ENCODE assay signal across 7 mouse cellular contexts in genomic region chr12:99562867-99563189, GRCm38 (mm10). TPM values are rescaled to one million over a fixed set of nuclear protein-coding genes. Genes with fewer than 3 reads are reported as not detected.
DNase-seq lines count a peak whose midpoint lies in the region; ATAC-seq and TF ChIP-seq lines count a peak whose summit lies in the region.

No protein-coding gene starts in this region.

- TF ChIP-seq CTCF in C2C12 (IDR thresholded peaks at IDR 0.05; ENCODE audit: control insufficient read depth, insufficient read depth, insufficient read length) = no peak

- H3K27ac ChIP-seq in ES-E14 (ENCODE audit: insufficient read depth, low read depth, low read length, poor library complexity, severe bottlenecking) = no peak overlapping the region
- H3K27ac ChIP-seq in forebrain, embryonic 10.5 days = peak overlapping the region; percentile 94
- H3K27ac ChIP-seq in intestine, embryonic 16.5 days (ENCODE audit: low read length) = no peak overlapping the region; the same call in 1 of the 2 replicates
- peak overlapping the region; percentile 72; the same call in 1 of the 2 replicates for H3K27ac ChIP-seq in stomach, embryonic 16.5 days (ENCODE audit: low read length)

- no peak for DNase-seq in ES-E14 (ENCODE audit: low read depth, low spot score)
- DNase-seq in forebrain, embryonic 10.5 days (ENCODE audit: extremely low spot score, low spot score) = peak; percentile 32
- DNase-seq in lung, postnatal 10 days = peak; percentile 45
- DNase-seq in cerebellum, adult 9-10 months = no peak

- peak overlapping the region; percentile 87 for H3K4me2 ChIP-seq in intestine, embryonic 16.5 days (ENCODE audit: low read depth, low read length)
- H3K4me2 ChIP-seq in stomach, embryonic 16.5 days (ENCODE audit: low read depth, low read length) = peak overlapping the region; percentile 84

- no peaks in the 10 kb centered on the region for H3K79me2 ChIP-seq in C2C12 (ENCODE audit: control insufficient read depth, insufficient read depth)

- no peak overlapping the region for H3ac ChIP-seq in C2C12 (ENCODE audit: control insufficient read depth, insufficient read length, low read depth)

- H3K79me3 ChIP-seq in C2C12 (ENCODE audit: low read depth) = no peaks in the 10 kb centered on the region

- no peaks in the 10 kb centered on the region for H3K9me3 ChIP-seq in ES-E14 (ENCODE audit: control insufficient read depth, insufficient read depth, low read depth, low read length)
- H3K9me3 ChIP-seq in forebrain, embryonic 10.5 days = no peaks in the 10 kb centered on the region
- no peaks in the 10 kb centered on the region for H3K9me3 ChIP-seq in intestine, embryonic 16.5 days (ENCODE audit: control insufficient read depth, low read length)
- H3K9me3 ChIP-seq in stomach, embryonic 16.5 days (replicated peaks; ENCODE audit: control insufficient read depth, low read length) = no peaks in the 10 kb centered on the region

- no peaks in the 10 kb centered on the region for H3K36me3 ChIP-seq in C2C12 (ENCODE audit: control insufficient read depth, insufficient read depth)
- no peaks in the 10 kb centered on the region for H3K36me3 ChIP-seq in ES-E14 (ENCODE audit: control insufficient read depth, insufficient read depth, low read length, poor library complexity, severe bottlenecking)
- H3K36me3 ChIP-seq in forebrain, embryonic 10.5 days (replicated peaks) = no peaks in the 10 kb centered on the region
- H3K36me3 ChIP-seq in intestine, embryonic 16.5 days (ENCODE audit: control insufficient read depth, insufficient read depth, low read length) = no peaks in the 10 kb centered on the region
- H3K36me3 ChIP-seq in stomach, embryonic 16.5 days (ENCODE audit: control insufficient read depth, insufficient read depth, low read length) = no peaks in the 10 kb centered on the region

- H3K4me3 ChIP-seq in C2C12 (ENCODE audit: insufficient read depth, poor library complexity, severe bottlenecking) = peak overlapping the region; percentile 48
- peak overlapping the region; percentile 17 to 76; a peak in 3 of 4 replicates for H3K4me3 ChIP-seq in ES-E14 (ENCODE audit: insufficient read depth in 1 of 2, low read depth in 1 of 2, low read length in 2 of 2, poor library complexity in 1 of 2, severe bottlenecking in 1 of 2)
- peak overlapping the region; percentile 78 for H3K4me3 ChIP-seq in forebrain, embryonic 10.5 days
- peak overlapping the region; percentile 82 for H3K4me3 ChIP-seq in intestine, embryonic 16.5 days (ENCODE audit: low read length)
- H3K4me3 ChIP-seq in stomach, embryonic 16.5 days (replicated peaks; ENCODE audit: low read length) = peak overlapping the region; percentile 74

- in situ Hi-C loops in ES-E14 (cut with MboI; ENCODE audit: low sequenced_read_pairs in 2 of 2, unreplicated experiment in 2 of 2) = no loop called here

- ATAC-seq in intestine, embryonic 16.5 days = 0 out of 2 replicates have a peak, but pooled peaks have one; percentile 38
- no peak for ATAC-seq in stomach, embryonic 16.5 days (ENCODE audit: insufficient read depth, low FRiP score)

- H3K9ac ChIP-seq in ES-E14 (ENCODE audit: insufficient read depth, low read depth, low read length, poor library complexity, severe bottlenecking) = no peak overlapping the region
- peak overlapping the region; percentile 86 for H3K9ac ChIP-seq in intestine, embryonic 16.5 days (ENCODE audit: low read depth, low read length)
- peak overlapping the region; percentile 73 for H3K9ac ChIP-seq in stomach, embryonic 16.5 days (ENCODE audit: low read length)

- H3K27me3 ChIP-seq in C2C12 (ENCODE audit: control insufficient read depth, insufficient read depth, insufficient read length) = no peaks in the 10 kb centered on the region
- no peaks in the 10 kb centered on the region for H3K27me3 ChIP-seq in forebrain, embryonic 10.5 days (ENCODE audit: poor library complexity, severe bottlenecking)
- H3K27me3 ChIP-seq in intestine, embryonic 16.5 days (replicated peaks; ENCODE audit: control insufficient read depth, insufficient read depth, low read length) = no peaks in the 10 kb centered on the region
- no peaks in the 10 kb centered on the region for H3K27me3 ChIP-seq in stomach, embryonic 16.5 days (ENCODE audit: control insufficient read depth, insufficient read depth, low read length)

- peaks cover 0 to 5% of the 10 kb centered on the region in 2 experiments; a peak in 1 of 4 replicates for H3K4me1 ChIP-seq in ES-E14 (ENCODE audit: control insufficient read depth in 2 of 2, insufficient read depth in 2 of 2, low read length in 2 of 2, poor library complexity in 1 of 2)
- peaks cover 43% of the 10 kb centered on the region for H3K4me1 ChIP-seq in forebrain, embryonic 10.5 days
- H3K4me1 ChIP-seq in intestine, embryonic 16.5 days (ENCODE audit: control insufficient read depth, insufficient read depth, low read length) = peaks cover 14% of the 10 kb centered on the region
- peaks cover 20% of the 10 kb centered on the region for H3K4me1 ChIP-seq in stomach, embryonic 16.5 days (ENCODE audit: control insufficient read depth, insufficient read depth, low read length)

- 0% methylated on average over 10 of the region's 10 CpGs for WGBS in forebrain, embryonic 10.5 days
- WGBS in intestine, embryonic 16.5 days = under 1% methylated on average over 10 of the region's 10 CpGs
- 0% methylated on average over 10 of the region's 10 CpGs for WGBS in stomach, embryonic 16.5 days

TF ChIP-seq in C2C12, 6 proteins besides CTCF, POLR2A, EP300 and RAD21:
- TF ChIP-seq USF1 (IDR thresholded peaks at IDR 0.05; ENCODE audit: low read depth) (no peak), MYOG (IDR thresholded peaks at IDR 0.05; ENCODE audit: control insufficient read depth, extremely low read depth, insufficient read length) (no peak), CEBPB (IDR thresholded peaks at IDR 0.05; ENCODE audit: low read depth) (no peak), MYOD1 (IDR thresholded peaks at IDR 0.05; ENCODE audit: control insufficient read depth, insufficient read length, low read depth) (no peak), MAX (IDR thresholded peaks at IDR 0.05) (no peak), FOSL1 (IDR thresholded peaks at IDR 0.05; ENCODE audit: insufficient read depth, low read length, poor library complexity, severe bottlenecking) (no peak)

TF ChIP-seq in ES-E14, 5 proteins besides CTCF, POLR2A, EP300 and RAD21:
- no peak for TF ChIP-seq HCFC1 (IDR thresholded peaks at IDR 0.05; ENCODE audit: borderline replicate concordance, insufficient read depth, low read length)
- TF ChIP-seq ZNF384 (IDR thresholded peaks at IDR 0.05; ENCODE audit: low read depth, low read length) = no peak
- no peak for TF ChIP-seq CHD2 (IDR thresholded peaks at IDR 0.05; ENCODE audit: low read depth, low read length)
- TF ChIP-seq ZC3H11A (IDR thresholded peaks at IDR 0.05; ENCODE audit: borderline replicate concordance, low read depth, low read length) = no peak
- no peak for TF ChIP-seq MAFK (IDR thresholded peaks at IDR 0.05; ENCODE audit: insufficient read depth, low read depth, low read length)

RNA-seq across cellular contexts. Expression of gene Foxn3, which starts 0.6 kb away (rescaled TPM):
- 4.2 TPM for polyA plus RNA-seq in C2C12 (2012; fragmentation: generic; extraction: Trizol)
- 34.6 and 61.4 TPM in 2 replicates for total RNA-seq in ES-E14 (2012; rRNA removed)
- 46.4 and 47.3 TPM in 2 replicates for polyA plus RNA-seq in forebrain, embryonic 10.5 days (2016; fragmentation: Nextera tagmentation; extraction: Ambion mirVana)
- polyA plus RNA-seq in intestine, embryonic 16.5 days (2015; fragmentation: Nextera tagmentation; extraction: Ambion mirVana) = 43.0 and 45.2 TPM in 2 replicates
- 51.2 and 58.3 TPM in 2 replicates for polyA plus RNA-seq in stomach, embryonic 16.5 days (2015; fragmentation: Nextera tagmentation; extraction: Ambion mirVana)

Comparison
In these comparisons a context has a peak if more than half of its experiments do, and no peak if none do; other contexts are left out.
1. DNase-seq: peak in forebrain, embryonic 10.5 days (single experiment) and lung, postnatal 10 days (single experiment); none in ES-E14 (single experiment) and cerebellum, adult 9-10 months (single experiment).
2. H3K27ac ChIP-seq: peak in forebrain, embryonic 10.5 days (single experiment) and stomach, embryonic 16.5 days (single experiment); none in ES-E14 (single experiment) and intestine, embryonic 16.5 days (single experiment).
3. Peak in every context shown above with its lines, with median percentiles within 50 percentile points of each other: H3K4me3 ChIP-seq.